Mouse (Mus musculus) kidney, adult 18-20 months (tissue): Measurements from ENCODE around the gene Ifitm2.

Experiments used
- DNase-seq: peaks from one replicate; pipeline ENCODE4 v3.0.0; 2021

The Ifitm2 gene

GRCm38 (mm10) chr7:140942341-140942740 lies 13.4 kb downstream of the Ifitm2 start:
- DNase-seq: no peak

DNA sequence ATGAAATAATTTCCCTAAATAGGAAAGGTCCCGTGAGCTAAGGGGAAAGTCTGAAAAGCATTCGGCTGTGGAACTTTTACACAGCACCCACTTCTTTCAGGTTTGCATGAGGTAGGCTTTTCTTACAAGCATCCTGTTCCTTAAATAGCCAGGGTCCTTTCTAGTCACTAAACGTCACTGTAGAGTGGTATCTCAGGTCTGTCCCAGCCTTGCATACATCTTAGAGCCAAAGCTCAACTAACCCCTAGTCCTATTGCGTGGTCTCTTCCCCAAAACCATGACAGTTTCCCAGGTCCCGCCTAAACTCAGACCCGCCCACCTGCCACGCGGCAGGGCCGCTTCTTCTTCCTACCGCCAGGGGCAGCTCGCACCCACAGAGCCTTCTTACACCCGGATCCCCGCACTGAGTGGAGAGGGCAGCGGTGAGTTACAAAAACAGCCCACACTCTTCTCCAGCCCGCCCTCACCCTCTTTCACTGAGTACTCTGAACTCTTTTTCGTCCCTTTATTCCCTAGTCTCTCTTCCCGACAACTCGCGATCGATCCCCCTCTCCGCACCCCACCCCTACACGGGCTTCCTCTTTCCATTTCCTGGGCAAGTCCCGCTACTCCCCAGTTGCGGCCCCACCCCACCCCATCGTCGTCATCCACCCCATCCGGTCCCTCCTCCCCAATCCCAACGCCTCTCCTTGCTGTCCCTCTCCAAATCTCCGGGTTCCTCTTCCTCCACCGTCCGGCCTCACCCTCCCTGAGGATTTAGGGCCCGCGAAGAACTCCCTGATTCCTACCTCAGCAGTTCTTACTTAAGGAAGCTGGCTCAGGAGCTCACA lies 14.3 kb downstream of the Ifitm2 start, which contains the start of gene Pgghg:
Gene Pgghg (plus strand): TSS at position 170 of the 830 bp plus-strand sequence.
- peak; percentile 85 for DNase-seq

GRCm38 (mm10) chr7:140939669-140940171 lies 16.1 kb downstream of the Ifitm2 start:
- DNase-seq: peak; percentile 5

DNA sequence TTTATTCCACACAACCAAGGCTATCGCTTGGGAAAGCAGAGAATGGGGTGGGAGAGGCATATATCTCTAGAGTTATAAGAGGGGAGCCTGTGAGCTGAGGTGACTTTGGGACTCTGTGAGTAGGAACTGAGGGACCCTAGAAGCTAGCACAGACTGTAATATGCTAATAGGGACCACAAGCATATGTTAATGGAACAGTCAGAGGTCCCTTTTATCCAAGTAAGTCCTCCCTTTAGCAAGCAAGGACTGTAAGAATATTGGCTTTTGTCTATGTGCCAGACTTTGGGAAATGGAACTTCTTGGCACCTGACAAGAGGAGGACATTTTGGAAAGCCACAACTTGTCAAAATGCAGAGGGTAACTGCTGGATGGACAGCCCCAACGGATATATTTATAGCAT lies 16.9 kb downstream of the Ifitm2 start:
- DNase-seq: no peak

DNA sequence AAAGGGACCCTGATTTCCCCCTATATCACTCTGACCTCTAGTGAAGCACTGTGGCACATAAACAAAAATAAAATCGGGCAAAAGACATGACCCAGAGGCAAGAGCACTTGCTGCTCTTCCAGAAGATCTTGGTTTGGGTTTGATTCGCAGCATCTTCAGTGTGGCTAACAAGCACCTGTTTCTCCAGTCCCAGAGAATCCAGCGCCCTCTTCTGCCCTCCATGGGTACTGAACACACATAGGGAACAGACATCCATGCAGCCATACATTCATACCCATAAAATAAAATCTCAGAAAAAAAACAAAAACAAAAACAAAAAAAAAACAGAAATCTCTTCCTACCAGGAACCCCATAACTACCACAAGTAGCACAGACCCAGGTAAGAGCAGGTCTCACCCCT lies 17.4 kb downstream of the Ifitm2 start:
- DNase-seq: peak; percentile 42

- no peak for DNase-seq
Observed at GRCm38 (mm10) chr7:140927181-140927580, 28.6 kb downstream of the Ifitm2 start.

GRCm38 (mm10) chr7:140923070-140923775 lies 32.6 kb downstream of the Ifitm2 start:
- no peak for DNase-seq

- peak; percentile 90 for DNase-seq
Observed at GRCm38 (mm10) chr7:140922398-140923069, 33.3 kb downstream of the Ifitm2 start.

DNA sequence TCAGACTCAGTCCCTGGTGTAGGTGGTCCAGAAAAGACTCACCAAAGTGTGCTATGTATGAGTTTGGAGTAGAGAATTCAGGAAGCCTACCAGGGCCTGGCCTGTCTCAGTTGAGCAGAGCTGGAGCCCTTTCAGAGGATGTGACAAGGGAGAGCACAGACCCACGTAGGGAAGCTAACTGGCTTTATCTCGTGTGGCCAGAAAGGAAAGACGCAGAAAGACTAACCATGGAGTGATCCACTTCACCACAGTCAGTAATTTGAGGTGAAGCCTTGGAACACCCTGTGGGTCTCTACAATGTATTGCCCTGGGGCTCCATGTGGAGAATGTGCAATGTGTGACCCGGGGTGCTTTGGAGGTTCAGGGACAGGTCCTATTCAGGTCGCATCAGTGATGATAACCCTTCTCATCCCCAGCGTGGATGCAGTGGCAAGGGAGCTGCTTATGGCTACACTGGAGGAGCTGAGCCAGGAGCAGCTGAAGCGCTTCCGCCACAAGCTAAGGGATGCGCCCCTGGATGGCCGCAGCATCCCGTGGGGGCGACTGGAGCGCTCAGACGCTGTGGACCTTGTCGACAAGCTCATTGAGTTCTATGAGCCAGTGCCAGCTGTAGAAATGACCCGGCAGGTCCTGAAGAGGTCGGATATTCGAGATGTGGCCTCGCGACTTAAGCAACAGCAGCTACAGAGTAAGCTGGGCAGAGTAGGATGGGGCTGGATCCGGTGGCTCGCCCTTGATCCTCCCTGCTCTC lies 34.4 kb downstream of the Ifitm2 start:
- no peak for DNase-seq

DNA sequence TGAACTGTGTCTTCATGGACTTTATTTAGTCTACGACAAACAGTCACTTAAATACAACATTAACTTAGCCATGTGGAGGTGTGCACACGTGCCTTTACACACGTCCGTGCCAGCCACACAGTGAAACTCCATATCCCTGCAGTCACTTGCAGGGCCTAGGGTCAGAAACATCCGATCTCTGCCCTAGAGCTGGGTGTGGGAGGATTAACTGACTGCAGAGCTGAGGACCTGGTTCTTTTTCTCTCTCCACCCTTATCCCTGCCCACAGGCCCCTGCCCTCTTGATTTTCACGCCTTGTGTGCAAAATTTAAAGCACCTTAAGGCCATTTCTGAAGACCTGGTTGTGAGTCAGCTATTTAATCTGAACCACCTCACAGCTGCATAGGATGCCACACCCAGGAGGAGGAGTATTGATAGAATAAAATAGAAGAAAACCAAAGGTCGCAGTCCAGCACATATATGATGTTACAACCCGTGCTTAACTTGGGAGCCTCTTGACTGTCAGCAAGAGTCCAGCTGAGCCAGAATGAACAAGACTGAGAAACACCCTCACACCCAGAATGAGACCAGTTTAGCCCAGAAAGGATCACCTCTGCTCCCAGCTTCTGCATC lies 35.3 kb downstream of the Ifitm2 start, which contains the start of gene Nlrp6:
Gene Nlrp6 (plus strand): TSS at position 485 of the 612 bp plus-strand sequence.
- DNase-seq: no peak

- no peak for DNase-seq
Observed at GRCm38 (mm10) chr7:140919911-140920310, 35.9 kb downstream of the Ifitm2 start.

GRCm38 (mm10) chr7:140914031-140914690 lies 41.6 kb downstream of the Ifitm2 start:
- peak; percentile 70 for DNase-seq

DNA sequence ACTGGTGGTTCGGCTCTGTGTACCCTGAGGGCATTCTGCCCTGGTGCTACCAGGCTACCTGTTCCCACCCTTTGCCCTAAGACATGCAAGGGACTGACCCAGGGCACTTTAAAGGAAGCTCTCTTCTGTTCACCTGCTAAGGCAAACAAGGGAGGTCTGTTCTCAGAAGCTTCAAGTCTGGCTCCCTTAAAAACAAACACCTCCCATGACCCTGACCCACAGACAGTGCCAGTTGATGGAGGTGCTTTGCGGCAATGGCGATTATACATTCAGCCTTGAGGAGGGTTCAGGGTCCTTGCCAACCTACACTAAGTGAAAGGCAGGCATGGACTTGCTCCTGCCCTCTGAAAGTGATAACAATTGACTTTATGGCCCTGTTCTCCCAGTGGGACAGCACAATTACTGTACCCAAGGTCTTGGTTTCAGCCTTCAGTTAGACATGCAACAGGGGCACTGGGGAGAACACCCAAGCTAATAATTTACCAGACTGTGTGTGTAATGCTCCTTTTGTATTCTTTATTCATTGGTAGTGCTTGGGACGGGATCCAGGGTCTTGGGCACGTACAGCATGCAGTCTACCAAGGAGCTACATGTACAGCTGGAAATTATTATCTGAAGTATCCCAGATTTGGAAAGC lies 42.8 kb downstream of the Ifitm2 start:
- DNase-seq: peak; percentile 56

GRCm38 (mm10) chr7:140912293-140912692 lies 43.5 kb downstream of the Ifitm2 start:
- DNase-seq: no peak

GRCm38 (mm10) chr7:140908634-140909107 lies 47.1 kb downstream of the Ifitm2 start:
- DNase-seq: peak; percentile 89

DNA sequence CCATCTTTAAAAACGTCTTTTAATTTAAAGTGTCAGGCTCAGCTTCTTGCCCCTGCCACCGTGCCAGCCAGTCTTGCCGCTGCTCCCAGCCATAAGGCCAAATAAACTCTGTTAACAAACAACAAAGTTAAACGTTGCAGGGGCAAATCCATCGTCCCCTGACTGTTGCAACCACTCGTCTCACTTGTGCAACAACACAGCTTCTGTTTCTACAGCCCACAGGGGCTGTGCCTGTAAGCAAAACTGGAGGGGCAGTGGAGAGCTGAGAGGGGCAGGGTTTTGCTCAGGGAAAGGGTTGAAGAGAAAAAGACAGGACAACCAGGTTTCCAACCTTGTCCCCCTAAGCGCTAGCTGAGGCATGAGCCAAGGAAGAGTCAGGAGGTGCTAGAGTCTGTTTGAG lies 47.6 kb downstream of the Ifitm2 start:
- DNase-seq: no peak

DNA sequence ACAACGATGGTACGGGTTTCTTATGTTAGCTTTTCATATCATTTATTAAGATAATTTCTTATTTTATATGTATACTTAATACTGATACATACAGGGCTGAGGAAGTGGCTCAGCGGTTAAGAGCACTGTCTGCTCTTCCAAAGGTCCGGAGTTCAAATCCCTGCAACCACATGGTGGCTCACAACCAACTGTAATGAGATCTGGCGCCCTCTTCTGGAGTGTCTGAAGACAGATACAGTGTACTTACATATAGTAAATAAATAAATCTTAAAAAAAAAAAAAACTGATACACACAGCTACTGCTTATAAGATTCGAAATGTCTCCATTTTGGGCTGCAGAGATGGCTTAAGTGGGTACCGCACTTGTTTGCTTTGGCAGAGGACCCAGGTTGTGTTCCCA lies 48.1 kb downstream of the Ifitm2 start:
- DNase-seq: no peak

- DNase-seq: no peak
Observed at GRCm38 (mm10) chr7:140907131-140907530, 48.7 kb downstream of the Ifitm2 start.

GRCm38 (mm10) chr7:140905642-140906081 lies 50.1 kb downstream of the Ifitm2 start:
- peak; percentile 61 for DNase-seq
